Comparison of ENCODE assay signal across 9 mouse cellular contexts in the genomic region with DNA sequence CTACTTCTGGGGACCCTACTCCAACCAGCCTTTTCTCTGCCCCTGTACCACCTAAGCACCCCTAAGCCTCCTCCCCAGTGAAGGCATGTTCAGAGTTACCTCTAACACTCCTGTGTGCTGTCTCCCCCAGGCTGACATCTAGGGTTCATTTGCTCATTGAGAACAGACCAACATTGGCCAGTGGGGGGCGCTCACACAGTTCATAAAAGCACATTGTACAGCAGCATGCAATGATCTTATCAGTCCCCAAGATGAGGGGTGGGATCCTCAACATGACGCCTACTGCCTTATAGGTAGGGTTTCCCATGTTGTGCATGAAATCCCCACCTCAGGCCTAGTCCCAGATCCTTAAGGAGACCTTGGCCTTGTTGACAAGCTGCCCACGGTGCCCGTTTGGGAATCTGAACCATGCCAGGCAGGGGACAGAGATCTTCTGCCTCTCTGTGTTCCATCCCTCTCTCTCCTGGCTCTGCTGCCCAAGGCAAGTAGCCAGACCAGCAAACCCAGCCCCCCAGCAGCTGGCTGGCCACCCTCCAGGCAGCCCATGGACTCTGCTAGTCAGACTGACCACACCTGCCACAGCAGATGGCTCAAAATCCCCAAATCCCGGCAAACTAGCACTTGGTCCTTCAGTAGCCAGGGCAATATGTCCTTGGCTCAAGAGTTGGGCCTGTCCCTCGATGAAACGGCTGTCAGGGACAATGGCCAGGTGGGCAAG. TPM values are rescaled to one million over a fixed set of nuclear protein-coding genes. Genes with fewer than 3 reads are reported as not detected.
DNase-seq lines count a peak whose midpoint lies in the region; ATAC-seq and TF ChIP-seq lines count a peak whose summit lies in the region.
"Had no signal": no experiment of that assay in that cellular context is flagged by ENCODE, and none has a peak within 500 bp of the region (broad histone marks: within the 10 kb centered on the region; RNA-seq: fewer than 3 reads in every experiment).

No protein-coding gene starts in this region.

- H3K27me3 ChIP-seq in intestine, embryonic 14.5 days (replicated peaks; ENCODE audit: control insufficient read depth, insufficient read depth, low read length), result no peaks in the 10 kb centered on the region
- H3K27me3 ChIP-seq in intestine, embryonic 15.5 days (replicated peaks), result peaks cover 5% of the 10 kb centered on the region; the same call in 1 of the 2 replicates
- no peaks in the 10 kb centered on the region for H3K27me3 ChIP-seq in CH12.LX (replicated peaks)

- no peaks in the 10 kb centered on the region for H3K9me3 ChIP-seq in intestine, embryonic 14.5 days (ENCODE audit: control insufficient read depth, low read length)
- no peaks in the 10 kb centered on the region for H3K9me3 ChIP-seq in intestine, embryonic 15.5 days
- H3K9me3 ChIP-seq in CH12.LX (replicated peaks; ENCODE audit: low read length), result no peaks in the 10 kb centered on the region

- peak; percentile 59 for TF ChIP-seq RAD21 in CH12.LX (IDR thresholded peaks at IDR 0.05; ENCODE audit: low read depth, low read length)

- dilution Hi-C loops in CH12.LX (cut with MboI; ENCODE audit: extremely low pct_ligation_motif_present, extremely low pct_unique_long_range_greater_than_20kb, low sequenced_read_pairs), result no loop called here

- no peak for TF ChIP-seq POLR2A in CH12.LX (IDR thresholded peaks at IDR 0.05; ENCODE audit: low read depth, low read length)

- no peaks in the 10 kb centered on the region for H3K36me3 ChIP-seq in intestine, embryonic 14.5 days (ENCODE audit: control insufficient read depth, insufficient read depth, low read length)
- H3K36me3 ChIP-seq in intestine, embryonic 15.5 days, result no peaks in the 10 kb centered on the region
- no peaks in the 10 kb centered on the region for H3K36me3 ChIP-seq in CH12.LX (replicated peaks in 1 of 2; ENCODE audit: control insufficient read depth in 1 of 2, insufficient read depth in 1 of 2, low read length in 1 of 2)

- 61% methylated on average over 7 of the region's 7 CpGs for WGBS in intestine, embryonic 14.5 days
- WGBS in intestine, embryonic 15.5 days, result 54% methylated on average over 7 of the region's 7 CpGs

- no peak overlapping the region for H3K4me3 ChIP-seq in intestine, embryonic 14.5 days (ENCODE audit: low read depth, low read length)
- no peak overlapping the region for H3K4me3 ChIP-seq in intestine, embryonic 15.5 days (replicated peaks)
- H3K4me3 ChIP-seq in CH12.LX (replicated peaks in 1 of 3; ENCODE audit: low read depth in 2 of 3, low read length in 2 of 3, poor library complexity in 1 of 3), result no peak overlapping the region
- H3K4me3 ChIP-seq: megakaryocyte, embryonic 14.5 days had no signal

- no peak for TF ChIP-seq EP300 in CH12.LX (IDR thresholded peaks at IDR 0.05; ENCODE audit: low read length)

- no peak overlapping the region for H3K4me2 ChIP-seq in intestine, embryonic 14.5 days (ENCODE audit: low read length)
- no peak overlapping the region for H3K4me2 ChIP-seq in intestine, embryonic 15.5 days (replicated peaks)
- H3K4me2 ChIP-seq in CH12.LX (ENCODE audit: insufficient read depth, low read depth, poor library complexity, severe bottlenecking), result no peak overlapping the region

- H3K4me1 ChIP-seq in intestine, embryonic 14.5 days (replicated peaks; ENCODE audit: control insufficient read depth, insufficient read depth, low read length), result no peaks in the 10 kb centered on the region
- H3K4me1 ChIP-seq in intestine, embryonic 15.5 days (replicated peaks), result no peaks in the 10 kb centered on the region
- H3K4me1 ChIP-seq in CH12.LX (ENCODE audit: control insufficient read depth in 1 of 2, insufficient read depth in 2 of 2), result peaks cover 0 to 1% of the 10 kb centered on the region in 2 experiments; a peak in 1 of 4 replicates

- 0 out of 2 replicates have a peak, but pooled peaks have one; percentile 29 for ATAC-seq in intestine, embryonic 14.5 days (replicated peaks; ENCODE audit: low FRiP score, low TSS enrichment, low read depth)
- no peak for ATAC-seq in intestine, embryonic 15.5 days
- ATAC-seq in activated CD4-positive, CD25-positive, alpha-beta regulatory T cell, adult 4 months, result no peak

- in situ Hi-C loops in CH12.LX (cut with MboI; ENCODE audit: low pct_ligation_motif_present, low pct_unique_long_range_greater_than_20kb, low sequenced_read_pairs), result no loop called here

- H3K79me2 ChIP-seq in CH12.LX (replicated peaks; ENCODE audit: control insufficient read depth, extremely low read depth, insufficient read depth, poor library complexity, severe bottlenecking), result no peaks in the 10 kb centered on the region

- no peak overlapping the region for H3K9ac ChIP-seq in intestine, embryonic 14.5 days (ENCODE audit: low read length)
- no peak overlapping the region for H3K9ac ChIP-seq in intestine, embryonic 15.5 days
- no peak overlapping the region for H3K9ac ChIP-seq in CH12.LX (ENCODE audit: insufficient read depth, low read depth)

- peak; percentile 74 for DNase-seq in intestine, embryonic 14.5 days (ENCODE audit: low spot score)
- DNase-seq in CH12.LX (ENCODE audit: extremely low read depth), result peak; percentile 43
- peak; percentile 5 for DNase-seq in c-Kit-negative CD71-positive TER-119-positive erythroid progenitor cells, embryonic 14.5 days (ENCODE audit: low read depth, low spot score)
- peak; percentile 41 to 92 for DNase-seq in frontal cortex, adult 2 months (ENCODE audit: extremely low spot score in 1 of 2, low spot score in 1 of 2)
- peak; percentile 75 to 96 for DNase-seq in layer of hippocampus, postnatal 25 days (ENCODE audit: extremely low spot score in 1 of 2, low spot score in 1 of 2)
- peak; percentile 32 for DNase-seq in naive thymus-derived CD4-positive, alpha-beta T cell, adult 2 months (ENCODE audit: low read depth)

- peak; percentile 32 to 71 for TF ChIP-seq CTCF in CH12.LX (conservative IDR thresholded peaks at IDR 0.05 in 1 of 2, IDR thresholded peaks at IDR 0.05 in 1 of 2; ENCODE audit: low read depth in 2 of 2, low read length in 2 of 2)

- no peak overlapping the region for H3K27ac ChIP-seq in intestine, embryonic 14.5 days (ENCODE audit: low read depth)
- no peak overlapping the region for H3K27ac ChIP-seq in intestine, embryonic 15.5 days
- no peak overlapping the region for H3K27ac ChIP-seq in CH12.LX (ENCODE audit: insufficient read depth, low read depth)

TF ChIP-seq in CH12.LX, 34 proteins besides CTCF, POLR2A, EP300 and RAD21:
- no peak for TF ChIP-seq ZNF384 (IDR thresholded peaks at IDR 0.05; ENCODE audit: low read depth, low read length)
- peak; percentile 60 for TF ChIP-seq SMC3 (IDR thresholded peaks at IDR 0.05; ENCODE audit: low read depth, low read length)
- no peak for TF ChIP-seq POLR2AphosphoS2 (IDR thresholded peaks at IDR 0.05; ENCODE audit: low read depth, low read length)

RNA-seq across cellular contexts. Expression of gene Sstr5, which starts 11.9 kb away (rescaled TPM):
- polyA plus RNA-seq in intestine, embryonic 14.5 days (2014; fragmentation: Nextera tagmentation; extraction: Ambion mirVana), result 0.19 and 0.36 TPM in 2 replicates
- 0.49 and 0.73 TPM in 2 replicates for polyA plus RNA-seq in intestine, embryonic 15.5 days (2015; fragmentation: Nextera tagmentation; extraction: Ambion mirVana)
- 0.17 and 0.38 TPM in 2 replicates for total RNA-seq in CH12.LX (2012; rRNA removed)
- 0.08 and 0.35 TPM in 2 replicates for total RNA-seq in CH12.LX (2014; rRNA removed)
- 1.9 and 2.4 TPM in 2 replicates for polyA plus RNA-seq in CH12.LX (2012; ENCODE audit: insufficient read length, low read depth)
- 0.08 and 0.11 TPM in 2 replicates for polyA plus RNA-seq in frontal cortex, adult 2 months (2012; rRNA removed)
- under 1 TPM in 1 of 2 experiments, not detected in 1; 0.15 TPM for total RNA-seq in layer of hippocampus, postnatal 25 days (2021)
- polyA plus RNA-seq in activated CD4-positive, CD25-positive, alpha-beta regulatory T cell, adult 4 months (2017; shearing (Covaris generic)), result not detected

RNA-seq across cellular contexts. Expression of gene Tekt4, which starts 54.6 kb away (rescaled TPM):
- polyA plus RNA-seq in intestine, embryonic 14.5 days (2014; fragmentation: Nextera tagmentation; extraction: Ambion mirVana), result 0.35 TPM in 1 of 2 replicates, not detected in the other
- polyA plus RNA-seq in intestine, embryonic 15.5 days (2015; fragmentation: Nextera tagmentation; extraction: Ambion mirVana), result not detected in 2 replicates
- total RNA-seq in CH12.LX (2012; rRNA removed) (not detected in 2 replicates), CH12.LX (2014; rRNA removed) (not detected in 2 replicates)
- polyA plus RNA-seq in CH12.LX (2012; ENCODE audit: insufficient read length, low read depth), result not detected in 2 replicates
- 0.61 and 1.1 TPM in 2 replicates for polyA plus RNA-seq in frontal cortex, adult 2 months (2012; rRNA removed)
- total RNA-seq in layer of hippocampus, postnatal 25 days (2021), result 1 to 10 TPM; 1.7 to 2.4 TPM
- not detected for polyA plus RNA-seq in activated CD4-positive, CD25-positive, alpha-beta regulatory T cell, adult 4 months (2017; shearing (Covaris generic))

Comparison
In these comparisons a context has a peak if more than half of its experiments do, and no peak if none do; other contexts are left out.
1. DNase-seq: peak in every context shown above with its lines; median percentile 86 in layer of hippocampus, postnatal 25 days; 74 in intestine, embryonic 14.5 days; 66 in frontal cortex, adult 2 months; 43 in CH12.LX; 32 in naive thymus-derived CD4-positive, alpha-beta T cell, adult 2 months; 5 in c-Kit-negative CD71-positive TER-119-positive erythroid progenitor cells, embryonic 14.5 days.